Mouse (Mus musculus) lung, adult 18-20 months (tissue): Measurements from ENCODE around the gene Chmp3.

Experiments
- DNase-seq, 2 experiments: peaks; one replicate each; pipeline ENCODE4 v3.0.0; 2022; ENCODE audit warnings: mixed read lengths in 2 of 2

Chmp3 gene

GRCm38 (mm10) chr6:71609968-71610367 is 66.4 kb downstream of the Chmp3 start:
- no peak for DNase-seq

- no peak for DNase-seq
These were observed 69.6 kb downstream of the Chmp3 start for GRCm38 (mm10) chr6:71613225-71613624.

- DNase-seq: no peak
These were observed 73.4 kb downstream of the Chmp3 start for GRCm38 (mm10) chr6:71616959-71617358.

GRCm38 (mm10) chr6:71621551-71621950 is 78.0 kb downstream of the Chmp3 start:
- DNase-seq: peak in 1 of 2 experiments; percentile 11

- DNase-seq: peak; percentile 15 to 49
These were observed 78.4 kb downstream of the Chmp3 start for GRCm38 (mm10) chr6:71621981-71622380.

- no peak for DNase-seq
These were observed 81.1 kb downstream of the Chmp3 start for GRCm38 (mm10) chr6:71624723-71625122.

- DNase-seq: no peak
These were observed 82.4 kb downstream of the Chmp3 start for GRCm38 (mm10) chr6:71625984-71626383.

- no peak for DNase-seq
These were observed 83.7 kb downstream of the Chmp3 start for GRCm38 (mm10) chr6:71627325-71627724.

- no peak for DNase-seq
These were observed 87.6 kb downstream of the Chmp3 start for GRCm38 (mm10) chr6:71631196-71631595.

- peak; percentile 64 to 66 for DNase-seq
These were observed 88.3 kb downstream of the Chmp3 start for GRCm38 (mm10) chr6:71631706-71632461.
